Mouse (Mus musculus) bone marrow, adult 2 months (tissue): ENCODE data around the gene Gm20422.

Experiments used
- CTCF ChIP-seq: fragments of 200-500 bp; IDR thresholded peaks from 2 replicates; pipeline ENCODE4 v1.5.1; 2011; ENCODE audit warnings: low read length, control low read depth; ENCODE audit not compliant: control insufficient read depth, insufficient read depth
- POLR2A ChIP-seq: fragments of 200-500 bp; IDR thresholded peaks from 2 replicates; pipeline ENCODE4 v1.6.1; 2011; ENCODE audit warnings: low read depth, mild to moderate bottlenecking, control low read depth, low read length, borderline replicate concordance; ENCODE audit not compliant: control insufficient read depth

- peak; percentile 86; the same call in 1 of the 2 replicates for TF ChIP-seq POLR2A
- TF ChIP-seq CTCF = no peak
These were observed 16.2 kb upstream of the Gm20422 start, which contains the start of the genes Atp13a1 and Zfp866 for GRCm38 (mm10) chr8:69790773-69791367.
